Mouse (Mus musculus) liver, embryonic 16.5 days (tissue): ENCODE results near the gene Drc1. TPM values are rescaled to one million over a fixed set of nuclear protein-coding genes. Genes with fewer than 3 reads are reported as not detected.
A peak's percentile ranks its signal among the peaks of the same experiment; 100 is the strongest.

Experiments used
- ATAC-seq: fragments of 200-750 bp; cut with Nextera tagmentation; 2 replicates; pipeline ENCODE4 v1.8.0; 2017; ENCODE audit warnings: low read depth, mild to moderate bottlenecking, moderate number of reproducible peaks, moderate library complexity
- H3K27ac ChIP-seq: fragments of 300-500 bp; sonication (generic); 2 replicates; pipeline ENCODE4 v1.5.1; 2014; ENCODE audit warnings: mild to moderate bottlenecking, low read length
- H3K27me3 ChIP-seq: fragments of 300-500 bp; sonication (generic); 2 replicates; pipeline ENCODE4 v1.6.1; 2014; ENCODE audit warnings: low read depth, low read length, mixed read lengths; ENCODE audit not compliant: control insufficient read depth, insufficient read depth
- H3K36me3 ChIP-seq: fragments of 300-500 bp; sonication (generic); 2 replicates; pipeline ENCODE4 v1.6.1; 2014; ENCODE audit warnings: mild to moderate bottlenecking; ENCODE audit not compliant: control insufficient read depth, insufficient read depth
- H3K4me1 ChIP-seq: fragments of 300-500 bp; sonication (generic); 2 replicates; pipeline ENCODE4 v1.6.1; 2014; ENCODE audit warnings: low read depth, low read length, mixed read lengths; ENCODE audit not compliant: control insufficient read depth
- H3K4me2 ChIP-seq: fragments of 300-500 bp; sonication (generic); 2 replicates; pipeline ENCODE4 v1.6.1; 2014; ENCODE audit warnings: low read depth, low read length, mixed read lengths
- H3K4me3 ChIP-seq: fragments of 300-500 bp; sonication (generic); 2 replicates; pipeline ENCODE4 v1.5.1; 2014; ENCODE audit warnings: low read depth, mild to moderate bottlenecking, low read length
- H3K9ac ChIP-seq: fragments of 300-500 bp; sonication (generic); 2 replicates; pipeline ENCODE4 v1.6.1; 2014; ENCODE audit warnings: low read depth, low read length
- H3K9me3 ChIP-seq: fragments of 300-500 bp; sonication (generic); replicated peaks from 2 replicates; pipeline ENCODE4 v1.6.1; 2016; ENCODE audit warnings: low read length; ENCODE audit not compliant: control insufficient read depth
- WGBS: fragments of 180-500 bp; shearing (Covaris S2); extraction: QIAGEN DNeasy Blood & Tissue Kit; methylation state at CpG from one replicate; pipeline ENCODE4 v1.1.7; 2014; ENCODE audit not compliant: insufficient replicate concordance; 5-methylcytosine and 5-hydroxymethylcytosine counted together
- polyA plus RNA-seq: library from polyadenylated mRNA; unstranded; fragments of >200 nt; fragmentation: Nextera tagmentation; extraction: Ambion mirVana; gene quantifications from 2 replicates; pipeline ENCODE4 v1.2.1, GENCODE M21; 2015

Gene Drc1
- polyA plus RNA-seq, 1 experiment from 2014 or later, result 2.0 TPM

DNA sequence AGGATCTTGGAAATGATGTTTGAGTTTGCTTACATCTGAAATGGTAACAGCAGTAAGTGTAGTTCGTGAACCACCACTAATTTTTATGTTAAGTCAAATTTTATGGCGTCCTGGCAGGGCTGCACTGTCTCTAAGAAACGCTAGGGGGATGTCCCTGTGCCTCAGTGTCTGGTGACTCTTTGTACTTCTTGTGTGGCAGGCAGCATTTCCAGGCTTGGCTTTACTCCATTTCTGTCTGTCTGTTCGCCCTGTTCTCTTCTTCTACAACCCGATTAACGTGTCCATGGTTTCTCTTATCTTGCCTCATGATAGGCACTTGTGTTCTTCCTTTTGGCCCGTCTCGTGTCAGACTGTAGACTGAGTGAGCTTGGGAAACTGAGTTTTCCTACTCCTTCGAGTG lies 37.4 kb upstream of the Drc1 start:
- H3K36me3 ChIP-seq, result peaks cover 5% of the 10 kb centered on the region; the same call in 1 of the 2 replicates
- H3K4me1 ChIP-seq, result peaks cover 16% of the 10 kb centered on the region
- 30% methylated on average over 9 of the region's 9 CpGs for WGBS
- H3K4me2 ChIP-seq, result no peak overlapping the region
- no peak overlapping the region for H3K9ac ChIP-seq
- no peaks in the 10 kb centered on the region for H3K27me3 ChIP-seq
- no peak overlapping the region for H3K4me3 ChIP-seq
- no peak overlapping the region for H3K27ac ChIP-seq
- ATAC-seq, result peak; percentile 24; the same call in 1 of the 2 replicates
- H3K9me3 ChIP-seq, result no peaks in the 10 kb centered on the region

GRCm38 (mm10) chr5:30245861-30246416 lies 35.2 kb upstream of the Drc1 start:
- no peaks in the 10 kb centered on the region for H3K9me3 ChIP-seq
- no peak overlapping the region for H3K4me2 ChIP-seq
- ATAC-seq, result no peak
- H3K4me3 ChIP-seq, result no peak overlapping the region
- H3K27me3 ChIP-seq, result no peaks in the 10 kb centered on the region
- H3K4me1 ChIP-seq, result peaks cover 9% of the 10 kb centered on the region
- WGBS, result 81% methylated on average over 9 of the region's 9 CpGs
- no peak overlapping the region for H3K9ac ChIP-seq
- H3K27ac ChIP-seq, result no peak overlapping the region
- H3K36me3 ChIP-seq, result peaks cover 10% of the 10 kb centered on the region

GRCm38 (mm10) chr5:30247666-30248065 lies 33.5 kb upstream of the Drc1 start:
- Histone ChIP-seq H3K4me2 (no peak overlapping the region), H3K4me1 (peaks cover 4% of the 10 kb centered on the region), H3K9me3 (no peaks in the 10 kb centered on the region), H3K4me3 (no peak overlapping the region), H3K27me3 (no peaks in the 10 kb centered on the region), H3K9ac (no peak overlapping the region), H3K27ac (no peak overlapping the region), H3K36me3 (peaks cover 15% of the 10 kb centered on the region)
- WGBS, result 94% methylated on average over 1 of the region's 1 CpGs
- ATAC-seq, result 0 out of 2 replicates have a peak, but pooled peaks have one; percentile 35

DNA sequence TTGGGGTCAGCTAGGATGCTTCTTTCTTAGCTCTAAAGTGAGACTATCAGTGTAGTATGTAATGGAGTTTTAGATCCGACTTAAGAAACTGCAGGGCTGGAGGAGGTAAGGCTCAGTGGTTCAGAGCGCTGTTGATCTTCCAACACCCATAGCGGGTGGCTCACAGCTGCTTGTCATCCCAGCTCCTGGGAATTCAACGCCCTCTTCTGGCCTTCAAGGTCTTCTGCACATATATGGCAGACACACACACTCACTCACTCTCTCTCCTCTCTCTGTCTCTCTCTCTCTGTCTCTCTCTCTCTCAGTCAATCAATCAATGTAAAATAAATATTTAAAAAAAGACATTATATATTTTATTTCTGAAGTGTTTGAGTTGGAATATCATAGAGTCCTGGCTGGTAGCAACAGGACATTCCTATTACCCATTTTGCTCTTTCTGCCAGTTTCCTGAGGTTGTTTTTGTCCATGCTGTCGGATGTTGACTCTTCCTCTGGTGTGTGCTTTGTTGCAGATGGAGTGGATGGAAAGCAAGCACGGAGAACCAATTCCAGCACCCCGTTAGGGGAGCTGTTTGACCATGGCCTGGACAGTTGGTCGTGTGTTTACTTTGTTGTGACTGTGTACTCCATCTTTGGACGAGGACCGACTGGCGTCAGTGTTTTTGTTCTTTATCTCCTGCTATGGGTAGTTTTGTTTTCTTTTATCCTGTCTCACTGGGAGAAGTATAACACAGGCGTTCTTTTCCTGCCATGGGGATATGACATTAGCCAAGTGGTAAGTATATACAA lies 25.4 kb upstream of the Drc1 start:
- peak; percentile 81 for ATAC-seq
- no peak overlapping the region for H3K4me2 ChIP-seq
- no peak overlapping the region for H3K27ac ChIP-seq
- 70% methylated on average over 12 of the region's 12 CpGs for WGBS
- H3K9me3 ChIP-seq, result no peaks in the 10 kb centered on the region
- H3K27me3 ChIP-seq, result no peaks in the 10 kb centered on the region
- H3K4me3 ChIP-seq, result no peak overlapping the region
- H3K4me1 ChIP-seq, result no peaks in the 10 kb centered on the region
- peaks cover 19% of the 10 kb centered on the region for H3K36me3 ChIP-seq
- no peak overlapping the region for H3K9ac ChIP-seq

GRCm38 (mm10) chr5:30258776-30259175 lies 22.4 kb upstream of the Drc1 start:
- H3K9ac ChIP-seq, result no peak overlapping the region
- H3K27ac ChIP-seq, result no peak overlapping the region
- no peaks in the 10 kb centered on the region for H3K27me3 ChIP-seq
- WGBS, result 88% methylated on average over 7 of the region's 7 CpGs
- ATAC-seq, result no peak
- H3K4me2 ChIP-seq, result no peak overlapping the region
- no peak overlapping the region for H3K4me3 ChIP-seq
- H3K4me1 ChIP-seq, result no peaks in the 10 kb centered on the region
- H3K9me3 ChIP-seq, result no peaks in the 10 kb centered on the region
- H3K36me3 ChIP-seq, result peaks cover 13% of the 10 kb centered on the region

GRCm38 (mm10) chr5:30270571-30271190 lies 10.5 kb upstream of the Drc1 start:
- Histone ChIP-seq H3K9ac (no peak overlapping the region), H3K4me1 (no peaks in the 10 kb centered on the region), H3K36me3 (peaks cover 5% of the 10 kb centered on the region), H3K9me3 (no peaks in the 10 kb centered on the region), H3K4me3 (no peak overlapping the region), H3K27ac (no peak overlapping the region), H3K4me2 (no peak overlapping the region), H3K27me3 (no peaks in the 10 kb centered on the region)
- 75% methylated on average over 11 of the region's 11 CpGs for whole genome bisulfite sequencing
- ATAC-seq, result no peak

GRCm38 (mm10) chr5:30271599-30272281 lies 9.4 kb upstream of the Drc1 start:
- Histone ChIP-seq H3K27ac (no peak overlapping the region), H3K36me3 (no peaks in the 10 kb centered on the region), H3K4me3 (no peak overlapping the region), H3K4me1 (no peaks in the 10 kb centered on the region), H3K9ac (no peak overlapping the region), H3K27me3 (no peaks in the 10 kb centered on the region), H3K4me2 (no peak overlapping the region), H3K9me3 (no peaks in the 10 kb centered on the region)
- WGBS, result 70% methylated on average over 11 of the region's 11 CpGs
- no peak for ATAC-seq

DNA sequence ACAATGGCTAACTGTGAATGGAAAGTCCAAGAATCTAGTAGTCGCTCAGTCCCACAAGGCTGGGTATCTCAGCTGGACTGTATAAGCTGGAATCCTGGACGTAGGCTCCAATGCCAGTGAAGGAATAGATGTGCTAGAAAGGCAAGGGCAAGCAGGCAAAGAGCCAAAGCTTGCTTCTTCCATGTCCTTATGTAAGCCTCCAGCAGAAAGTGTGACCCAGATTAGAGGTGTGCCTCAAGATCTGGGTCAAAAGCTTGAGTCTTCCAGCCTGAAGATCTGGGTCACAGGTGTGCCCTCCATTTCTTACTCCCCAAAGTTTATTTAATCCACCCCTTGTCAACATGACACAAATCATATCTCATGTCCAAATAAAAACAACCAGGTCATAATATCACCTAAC lies 4.8 kb upstream of the Drc1 start:
- H3K4me2 ChIP-seq, result no peak overlapping the region
- no peak overlapping the region for H3K9ac ChIP-seq
- H3K27ac ChIP-seq, result no peak overlapping the region
- no peaks in the 10 kb centered on the region for H3K9me3 ChIP-seq
- H3K27me3 ChIP-seq, result peaks cover 3% of the 10 kb centered on the region
- H3K4me3 ChIP-seq, result no peak overlapping the region
- ATAC-seq, result no peak
- no peaks in the 10 kb centered on the region for H3K36me3 ChIP-seq
- WGBS, result 74% methylated on average over 2 of the region's 2 CpGs
- peaks cover 2% of the 10 kb centered on the region; the same call in 1 of the 2 replicates for H3K4me1 ChIP-seq
